Mouse (Mus musculus): Measurements from ENCODE around the gene Gm9970. TPM values are rescaled to one million over a fixed set of nuclear protein-coding genes. Genes with fewer than 3 reads are reported as not detected.

The Gm9970 gene
- 0.42 and 0.48 TPM in 2 replicates for polyA plus RNA-seq (2015; fragmentation: Nextera tagmentation; extraction: Ambion mirVana)

DNA sequence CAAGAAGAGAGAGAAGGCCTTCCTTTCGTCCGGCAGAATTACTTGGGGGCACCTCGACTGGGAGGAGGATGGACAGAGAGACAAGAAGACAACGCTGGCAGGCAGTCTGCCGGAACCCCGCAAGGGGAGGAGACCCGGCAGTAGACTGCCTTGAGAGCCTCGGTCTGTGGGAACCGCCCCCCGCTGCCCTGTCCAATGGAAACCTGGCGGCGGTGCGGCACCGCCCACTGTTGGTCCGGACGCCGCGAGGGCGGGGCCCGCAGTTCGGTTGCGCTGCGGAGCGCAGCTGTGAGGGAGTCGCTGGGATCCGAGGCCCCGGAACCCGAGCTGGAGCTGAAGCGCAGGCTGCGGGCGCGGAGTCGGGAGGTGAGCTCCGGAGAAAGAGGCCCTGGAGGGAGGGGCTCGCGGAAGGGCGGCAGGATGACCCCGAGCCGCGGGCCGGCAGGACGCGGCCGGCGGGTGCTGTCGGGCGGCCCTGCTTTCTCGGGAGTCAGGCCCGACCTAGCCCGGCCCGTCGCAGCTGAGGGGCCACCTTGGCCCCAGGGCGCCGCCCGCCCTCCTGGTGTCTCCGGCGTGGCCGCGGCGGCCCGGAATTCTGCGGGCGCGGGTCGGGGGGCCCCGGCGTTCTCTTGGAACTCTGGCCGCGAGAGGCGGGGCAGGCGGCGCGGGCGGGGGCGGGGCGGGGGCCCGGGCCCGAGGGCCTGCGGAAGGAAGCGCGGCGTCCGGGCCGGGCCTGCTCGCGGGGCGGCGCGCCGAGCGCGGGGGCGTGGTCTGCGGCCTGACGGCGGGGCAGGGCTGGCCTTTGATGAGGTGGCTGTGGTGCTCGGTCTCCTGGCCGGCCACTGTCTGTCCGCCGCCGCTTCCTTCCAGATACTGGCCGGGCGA, at the start of gene Gm9970, which contains the start of gene Nrbp1:
TSS of gene Gm9970 (minus strand) at position 596 of the 885 bp plus-strand sequence.
TSS of gene Nrbp1 (plus strand) at position 228 of the 885 bp plus-strand sequence.

DNA sequence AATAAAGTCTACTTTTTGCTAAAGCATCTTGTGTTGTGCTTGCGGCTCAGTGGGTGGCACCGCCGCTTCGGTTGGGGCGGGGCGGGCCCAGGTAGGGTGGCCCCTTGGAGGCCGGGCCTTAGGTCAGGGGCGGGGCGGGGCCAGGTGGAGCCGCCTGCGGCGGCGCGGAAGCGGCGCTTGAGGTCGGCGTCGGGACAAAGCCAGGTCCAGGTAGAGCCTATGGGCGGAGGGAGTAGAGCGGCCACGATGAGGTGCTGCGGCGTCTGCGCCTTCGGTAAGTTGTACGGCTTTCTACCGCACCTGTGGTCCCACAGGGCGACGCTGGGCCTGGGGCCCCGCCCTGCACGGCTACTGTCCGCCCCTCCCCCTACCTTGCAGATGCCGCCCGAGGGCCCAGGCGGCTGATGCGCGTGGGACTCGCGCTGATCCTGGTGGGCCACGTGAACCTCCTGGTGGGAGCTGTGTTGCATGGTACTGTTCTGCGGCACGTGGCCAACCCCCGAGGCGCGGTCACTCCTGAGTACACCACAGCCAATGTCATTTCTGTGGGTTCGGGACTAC, 10.6 kb upstream of the Gm9970 start, which contains the start of gene Krtcap3:
TSS of gene Krtcap3 (plus strand) at position 151 of the 561 bp plus-strand sequence.

DNA sequence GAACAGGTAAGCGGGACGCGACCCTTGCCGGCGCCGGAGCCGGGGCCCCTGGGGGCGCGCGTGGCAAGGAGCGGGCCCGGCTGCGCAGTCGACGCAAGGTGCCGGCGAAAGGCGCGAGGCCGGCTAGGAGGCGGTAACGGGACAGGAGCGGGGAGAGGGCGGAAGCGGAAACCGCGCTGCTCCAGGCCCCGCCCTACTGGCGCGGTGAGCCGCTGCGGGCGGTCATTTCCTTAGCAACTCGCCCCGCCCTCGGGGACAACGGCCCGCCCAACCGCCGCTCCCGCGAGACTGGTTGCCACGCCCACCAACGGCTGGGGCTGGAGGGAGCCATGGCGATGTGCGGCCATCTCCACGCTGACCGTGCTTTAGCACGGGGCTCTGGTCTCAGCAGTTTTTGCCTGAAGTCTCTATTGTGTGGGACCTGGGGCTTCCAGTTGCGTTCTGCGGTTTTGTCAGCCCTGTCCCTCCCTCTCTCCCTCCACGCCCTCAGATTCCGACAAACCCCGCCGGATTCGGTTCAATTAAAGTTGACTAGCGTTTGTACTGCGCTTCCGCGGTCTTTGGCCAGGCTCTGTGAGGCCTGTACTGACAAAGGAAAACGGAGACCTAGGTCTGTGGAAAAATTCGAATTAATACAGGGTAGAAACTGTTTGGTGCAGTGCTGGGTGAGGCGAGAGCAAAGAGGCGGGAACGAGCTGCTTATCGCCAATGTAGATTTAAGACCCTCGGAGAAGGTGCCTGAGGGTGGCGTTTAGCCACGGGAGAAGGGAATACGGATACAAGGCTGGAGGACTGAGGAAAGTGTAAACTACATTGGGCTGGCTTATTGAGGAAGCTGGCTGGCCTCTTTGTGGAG, 20.4 kb downstream of the Gm9970 start, which contains the start of gene Ppm1g:
TSS of gene Ppm1g (minus strand) at position 240 of the 856 bp plus-strand sequence.

GRCm38 (mm10) chr5:31201742-31202590, 39.1 kb downstream of the Gm9970 start, which contains the start of gene Zfp513:
Zfp513 (minus strand) TSS chr5:31202303.

GRCm38 (mm10) chr5:31192939-31193630, 47.9 kb downstream of the Gm9970 start, which contains the start of the genes Snx17 and Eif2b4:
Snx17 (plus strand) TSS chr5:31193227.
Eif2b4 (minus strand) TSS chr5:31193430.

Other genes starting within 250 kb of the Gm9970 start
- 82.7 and 102 TPM in 2 replicates for gene Atraid, start 192.9 kb downstream of the Gm9970 start, polyA plus RNA-seq (2015; fragmentation: Nextera tagmentation; extraction: Ambion mirVana)
- 2.3 and 3.0 TPM in 2 replicates for gene Slc5a6, start 192.3 kb downstream of the Gm9970 start, polyA plus RNA-seq (2015; fragmentation: Nextera tagmentation; extraction: Ambion mirVana)
- gene Cad, start 186.5 kb downstream of the Gm9970 start, polyA plus RNA-seq (2015; fragmentation: Nextera tagmentation; extraction: Ambion mirVana): 13.9 and 14.0 TPM in 2 replicates
- gene Dnajc5g, start 134.9 kb downstream of the Gm9970 start, polyA plus RNA-seq (2015; fragmentation: Nextera tagmentation; extraction: Ambion mirVana): not detected in 2 replicates
- not detected in 2 replicates for gene Slc30a3, start 133.0 kb downstream of the Gm9970 start, polyA plus RNA-seq (2015; fragmentation: Nextera tagmentation; extraction: Ambion mirVana)
- gene Trim54, start 124.5 kb downstream of the Gm9970 start, polyA plus RNA-seq (2015; fragmentation: Nextera tagmentation; extraction: Ambion mirVana): not detected in 2 replicates
- gene Ucn, start 102.4 kb downstream of the Gm9970 start, polyA plus RNA-seq (2015; fragmentation: Nextera tagmentation; extraction: Ambion mirVana): not detected in 2 replicates
- 18.6 and 23.3 TPM in 2 replicates for gene Mpv17, start 87.0 kb downstream of the Gm9970 start, polyA plus RNA-seq (2015; fragmentation: Nextera tagmentation; extraction: Ambion mirVana)
- gene Gm29609, start 61.3 kb downstream of the Gm9970 start, polyA plus RNA-seq (2015; fragmentation: Nextera tagmentation; extraction: Ambion mirVana): 0.81 and 1.0 TPM in 2 replicates
- gene Gtf3c2, start 61.1 kb downstream of the Gm9970 start, polyA plus RNA-seq (2015; fragmentation: Nextera tagmentation; extraction: Ambion mirVana): 32.6 and 32.8 TPM in 2 replicates
- 59.4 and 66.3 TPM in 2 replicates for gene Snx17, start 48.0 kb downstream of the Gm9970 start, polyA plus RNA-seq (2015; fragmentation: Nextera tagmentation; extraction: Ambion mirVana)
- gene Eif2b4, start 47.8 kb downstream of the Gm9970 start, polyA plus RNA-seq (2015; fragmentation: Nextera tagmentation; extraction: Ambion mirVana): 50.9 and 53.3 TPM in 2 replicates
- 3.3 and 3.5 TPM in 2 replicates for gene Zfp513, start 38.9 kb downstream of the Gm9970 start, polyA plus RNA-seq (2015; fragmentation: Nextera tagmentation; extraction: Ambion mirVana)
- 120 and 133 TPM in 2 replicates for gene Ppm1g, start 20.5 kb downstream of the Gm9970 start, polyA plus RNA-seq (2015; fragmentation: Nextera tagmentation; extraction: Ambion mirVana)
- 54.5 and 67.5 TPM in 2 replicates for gene Nrbp1, start 368 bp downstream of the Gm9970 start, polyA plus RNA-seq (2015; fragmentation: Nextera tagmentation; extraction: Ambion mirVana)
- 6.8 and 10.3 TPM in 2 replicates for gene Krtcap3, start 10.5 kb upstream of the Gm9970 start, polyA plus RNA-seq (2015; fragmentation: Nextera tagmentation; extraction: Ambion mirVana)
- 6.0 and 6.3 TPM in 2 replicates for gene Ift172, start 49.9 kb upstream of the Gm9970 start, polyA plus RNA-seq (2015; fragmentation: Nextera tagmentation; extraction: Ambion mirVana)
- gene Fndc4, start 54.8 kb upstream of the Gm9970 start, polyA plus RNA-seq (2015; fragmentation: Nextera tagmentation; extraction: Ambion mirVana): 6.5 and 6.7 TPM in 2 replicates
- 0.18 TPM in 1 of 2 replicates, not detected in the other for gene Gckr, start 56.2 kb upstream of the Gm9970 start, polyA plus RNA-seq (2015; fragmentation: Nextera tagmentation; extraction: Ambion mirVana)
- gene Zfp512, start 211.2 kb upstream of the Gm9970 start, polyA plus RNA-seq (2015; fragmentation: Nextera tagmentation; extraction: Ambion mirVana): 21.0 and 25.4 TPM in 2 replicates
- gene 4930548H24Rik, start 244.5 kb upstream of the Gm9970 start, polyA plus RNA-seq (2015; fragmentation: Nextera tagmentation; extraction: Ambion mirVana): not detected in 2 replicates